Mouse (Mus musculus) small intestine, adult 2 months (tissue): ENCODE data around the gene Rnf123.

ENCODE experiments used
- CTCF ChIP-seq: fragments of 200-500 bp; IDR thresholded peaks from 2 replicates; pipeline ENCODE4 v1.5.1; 2012; ENCODE audit warnings: low read depth, mild to moderate bottlenecking, control low read depth, inconsistent platforms, low read length, moderate library complexity, mixed read lengths; ENCODE audit not compliant: insufficient replicate concordance, insufficient read length; ENCODE audit errors: extremely low read depth
- POLR2A ChIP-seq: fragments of 200-500 bp; IDR thresholded peaks from 2 replicates; pipeline ENCODE4 v1.6.1; 2012; ENCODE audit warnings: low read depth, mild to moderate bottlenecking, control low read depth, inconsistent platforms, low read length, moderate library complexity

GRCm38 (mm10) chr9:108125731-108126130, 42.6 kb upstream of the Rnf123 start:
- TF ChIP-seq CTCF: no peak
- no peak for TF ChIP-seq POLR2A
